Mouse (Mus musculus) liver, embryonic 14.5 days (tissue): ENCODE results near the gene Zfp444. TPM values are rescaled to one million over a fixed set of nuclear protein-coding genes. Genes with fewer than 3 reads are reported as not detected.

ENCODE experiments used
- ATAC-seq: fragments of 200-750 bp; cut with Nextera tagmentation; 2 replicates; pipeline ENCODE4 v1.8.0; 2017; ENCODE audit warnings: moderate number of reproducible peaks, mild to moderate bottlenecking, moderate library complexity; ENCODE audit not compliant: insufficient read depth
- DNase-seq, 3 experiments: peaks; one replicate each; pipeline ENCODE4 v3.0.0-alpha.2; 2012 to 2013; ENCODE audit warnings: low read depth in 3 of 3, low spot score in 3 of 3
- H3K27ac ChIP-seq: fragments of 300-500 bp; sonication (generic); 2 replicates; pipeline ENCODE4 v1.5.1; 2014; ENCODE audit warnings: moderate library complexity, mild to moderate bottlenecking, control low read depth, inconsistent platforms
- H3K27me3 ChIP-seq: fragments of 300-500 bp; sonication (generic); 2 replicates; pipeline ENCODE4 v1.6.1; 2014; ENCODE audit warnings: mild to moderate bottlenecking, low read length, moderate library complexity; ENCODE audit not compliant: control insufficient read depth, insufficient read depth
- H3K36me3 ChIP-seq: fragments of 300-500 bp; sonication (generic); replicated peaks from 2 replicates; pipeline ENCODE4 v1.6.1; 2014; ENCODE audit warnings: low read depth; ENCODE audit not compliant: control insufficient read depth, insufficient read depth
- H3K4me1 ChIP-seq, 2 experiments: fragments of 200-500 bp in 1 of 2; fragments of 300-500 bp in 1 of 2; sonication (generic) in 1 of 2; replicated peaks; 2 replicates each; pipeline ENCODE4 v1.6.1; 2012 to 2014; ENCODE audit warnings: antibody characterized with exemption in 1 of 2, inconsistent platforms in 1 of 2, low read length in 1 of 2; ENCODE audit not compliant: control insufficient read depth in 2 of 2, insufficient read depth in 2 of 2
- H3K4me2 ChIP-seq: fragments of 300-500 bp; sonication (generic); 2 replicates; pipeline ENCODE4 v1.6.1; 2014; ENCODE audit warnings: low read depth, mild to moderate bottlenecking, control low read depth, moderate library complexity
- H3K4me3 ChIP-seq, 2 experiments: fragments of 200-500 bp in 1 of 2; fragments of 300-500 bp in 1 of 2; sonication (generic) in 1 of 2; 2 replicates each; pipeline ENCODE4 v1.5.1; 2012 to 2014; ENCODE audit warnings: low read depth in 2 of 2, low read length in 2 of 2, mild to moderate bottlenecking in 2 of 2, control low read depth in 1 of 2, inconsistent platforms in 1 of 2, moderate library complexity in 1 of 2; ENCODE audit not compliant: insufficient read depth in 1 of 2
- H3K9ac ChIP-seq: fragments of 300-500 bp; sonication (generic); replicated peaks from 2 replicates; pipeline ENCODE4 v1.6.1; 2014; ENCODE audit warnings: mild to moderate bottlenecking, control low read depth, moderate library complexity
- H3K9me3 ChIP-seq: fragments of 300-500 bp; sonication (generic); 2 replicates; pipeline ENCODE4 v1.6.1; 2016; ENCODE audit warnings: low read length, mixed read lengths; ENCODE audit not compliant: control insufficient read depth
- CTCF ChIP-seq: IDR thresholded peaks from 2 replicates; pipeline ENCODE4 v1.5.1; 2016; ENCODE audit warnings: antibody characterized with exemption, low read depth, control low read depth
- EP300 ChIP-seq: IDR thresholded peaks from 2 replicates; pipeline ENCODE4 v1.6.1; 2016; ENCODE audit warnings: antibody characterized with exemption, low read depth
- WGBS: fragments of 180-500 bp; shearing (Covaris S2); extraction: QIAGEN DNeasy Blood & Tissue Kit; methylation state at CpG from one replicate; pipeline ENCODE4 v1.1.7; 2014; ENCODE audit not compliant: insufficient replicate concordance; 5-methylcytosine and 5-hydroxymethylcytosine counted together
- polyA plus RNA-seq, 2 experiments: library from polyadenylated mRNA; depleted of rRNA in 1 of 2; stranded (reverse) in 1 of 2; unstranded in 1 of 2; fragments of >200 nt; fragmentation: Nextera tagmentation in 1 of 2; extraction: Ambion mirVana in 1 of 2; gene quantifications; 2 replicates each; pipeline versions ENCODE4 v1.2.1 to v1.2.3; 2012 to 2014

Gene Zfp444
- polyA plus RNA-seq, 2 experiments = 10.1 to 15.0 TPM

DNA sequence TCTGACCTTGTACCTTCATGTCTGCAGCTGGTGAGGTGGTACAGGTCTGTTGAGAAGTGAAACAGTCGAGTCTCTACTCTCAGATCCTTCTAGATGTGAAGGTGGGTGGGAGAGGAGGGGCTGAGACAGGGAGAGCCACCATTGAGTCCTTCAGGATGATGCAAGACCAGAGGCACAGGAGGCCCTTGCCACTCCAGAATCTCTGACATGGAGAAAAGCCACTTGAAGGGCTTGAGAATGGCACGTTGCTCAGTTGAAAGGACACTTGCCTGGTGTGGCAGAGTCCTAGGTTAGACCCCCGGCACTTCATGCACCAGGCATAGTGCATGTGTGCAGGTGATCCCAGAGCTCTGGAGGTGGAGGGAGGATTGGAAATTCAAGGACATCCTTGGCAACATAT lies 10.5 kb upstream of the Zfp444 start:
- H3K9ac ChIP-seq = no peak overlapping the region
- no peaks in the 10 kb centered on the region for H3K36me3 ChIP-seq
- no peaks in the 10 kb centered on the region for H3K27me3 ChIP-seq
- TF ChIP-seq CTCF (no peak), EP300 (no peak)
- H3K27ac ChIP-seq = no peak overlapping the region
- peaks cover 11 to 13% of the 10 kb centered on the region in 2 experiments for H3K4me1 ChIP-seq
- no peak for ATAC-seq
- no peak for DNase-seq
- WGBS = 50% methylated on average over 3 of the region's 3 CpGs
- no peak overlapping the region for H3K4me2 ChIP-seq
- H3K4me3 ChIP-seq = no peak overlapping the region
- no peaks in the 10 kb centered on the region for H3K9me3 ChIP-seq

DNA sequence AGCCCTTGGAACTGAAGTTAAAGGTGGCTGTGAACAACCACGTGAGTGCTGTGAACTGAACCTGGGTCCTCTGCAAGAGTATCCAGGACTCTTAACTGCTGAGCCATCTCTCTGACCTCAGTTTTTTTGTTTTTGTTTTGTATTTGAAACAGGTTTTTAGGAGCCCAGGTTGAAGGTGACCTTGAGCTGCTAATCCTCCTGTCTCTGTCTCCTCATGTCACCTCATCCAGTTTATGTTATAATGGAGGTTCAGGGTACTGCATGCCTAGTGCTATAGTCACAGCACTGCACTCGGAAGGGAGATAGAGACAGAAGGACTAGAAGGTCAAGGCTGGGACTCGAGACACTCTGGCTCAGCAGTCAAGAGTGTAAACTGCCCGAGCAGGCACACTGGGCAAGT lies 9.9 kb upstream of the Zfp444 start:
- Histone ChIP-seq H3K4me3 (no peak overlapping the region), H3K4me1 (peaks cover 5 to 6% of the 10 kb centered on the region in 2 experiments), H3K9me3 (no peaks in the 10 kb centered on the region), H3K4me2 (no peak overlapping the region), H3K27me3 (no peaks in the 10 kb centered on the region), H3K9ac (no peak overlapping the region), H3K36me3 (no peaks in the 10 kb centered on the region), H3K27ac (no peak overlapping the region)
- 55% methylated on average over 4 of the region's 4 CpGs for WGBS
- DNase-seq (no peak), ATAC-seq (no peak)
- no peak for TF ChIP-seq CTCF
- no peak for TF ChIP-seq EP300

DNA sequence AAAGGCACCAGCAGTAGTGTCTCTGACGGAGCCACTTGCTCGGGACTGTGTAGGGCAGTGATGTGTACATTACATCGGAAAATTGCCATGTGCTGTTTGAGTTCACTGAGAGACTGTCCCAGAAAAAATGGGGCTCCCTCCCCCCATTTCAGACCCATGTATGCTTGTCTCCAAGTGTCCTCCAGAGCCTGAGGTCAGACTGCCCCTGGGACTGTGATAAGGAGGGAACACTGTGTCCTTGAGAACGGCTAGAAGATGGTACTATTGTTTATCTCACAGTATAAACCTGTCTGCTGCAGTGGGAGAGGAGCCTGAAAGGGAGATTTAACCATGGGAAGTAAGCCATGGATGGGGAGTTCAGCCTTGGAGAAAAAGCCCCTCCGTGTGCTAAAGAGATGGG lies 7.4 kb upstream of the Zfp444 start:
- 45% methylated on average over 5 of the region's 5 CpGs for WGBS
- no peaks in the 10 kb centered on the region for H3K27me3 ChIP-seq
- no peak for DNase-seq

DNA sequence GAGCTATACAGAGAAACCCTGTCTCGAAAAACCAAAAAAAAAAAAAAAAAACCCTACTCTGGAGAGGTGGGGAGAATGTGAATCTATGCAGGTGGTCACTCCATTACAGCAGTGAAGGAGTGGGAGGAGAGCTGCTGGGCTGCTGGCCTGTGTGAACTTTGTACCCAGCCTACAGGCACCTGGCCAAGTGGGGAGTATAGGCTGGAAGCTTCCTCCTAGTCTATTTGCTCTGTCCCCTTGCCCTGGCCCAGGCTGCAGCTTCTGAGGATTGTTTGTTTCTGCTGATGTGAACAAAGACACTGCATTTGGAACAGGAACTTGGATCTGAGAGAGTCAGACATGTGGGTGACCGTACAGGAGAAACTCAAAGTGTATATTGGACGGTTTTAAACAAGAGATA lies 2.6 kb upstream of the Zfp444 start:
- Histone ChIP-seq H3K27me3 (no peaks in the 10 kb centered on the region), H3K4me2 (no peak overlapping the region), H3K9me3 (no peaks in the 10 kb centered on the region), H3K9ac (no peak overlapping the region), H3K27ac (no peak overlapping the region), H3K4me3 (no peak overlapping the region), H3K4me1 (peaks cover 4 to 14% of the 10 kb centered on the region in 2 experiments), H3K36me3 (no peaks in the 10 kb centered on the region)
- TF ChIP-seq CTCF (no peak), EP300 (no peak)
- DNase-seq (no peak), ATAC-seq (no peak)
- WGBS = 46% methylated on average over 3 of the region's 3 CpGs

More for the DNA sequence above, 7.4 kb upstream of the Zfp444 start:
- ATAC-seq = no peak
- H3K9me3 ChIP-seq = no peaks in the 10 kb centered on the region
- no peaks in the 10 kb centered on the region for H3K4me1 ChIP-seq
- no peaks in the 10 kb centered on the region for H3K36me3 ChIP-seq
- H3K4me2 ChIP-seq = no peak overlapping the region
- no peak overlapping the region for H3K4me3 ChIP-seq
- no peak for TF ChIP-seq EP300
- TF ChIP-seq CTCF = no peak
- no peak overlapping the region for H3K27ac ChIP-seq
- H3K9ac ChIP-seq = no peak overlapping the region

DNA sequence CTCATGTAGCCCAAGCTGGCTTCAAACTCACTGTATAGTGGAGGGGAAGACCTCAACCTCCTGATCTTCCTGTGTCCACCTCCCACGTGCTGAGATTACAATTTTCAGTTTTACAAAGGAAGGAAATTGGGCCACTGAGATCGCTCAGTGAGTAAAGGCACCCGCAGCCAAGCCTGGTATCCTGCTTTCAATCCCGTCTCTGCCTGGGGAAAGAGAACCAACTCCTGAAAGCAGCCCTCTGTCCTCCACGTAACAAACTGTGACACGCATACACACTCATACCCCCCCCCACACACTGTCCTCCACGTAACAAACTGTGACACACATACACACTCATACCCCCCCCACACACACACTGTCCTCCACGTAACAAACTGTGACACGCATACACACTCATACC lies 1.6 kb upstream of the Zfp444 start:
- H3K27me3 ChIP-seq = no peaks in the 10 kb centered on the region
- TF ChIP-seq CTCF (no peak), EP300 (no peak)
- ATAC-seq (no peak), DNase-seq (no peak)
- no peak overlapping the region for H3K9ac ChIP-seq
- H3K4me3 ChIP-seq = no peak overlapping the region
- 60% methylated on average over 9 of the region's 9 CpGs for WGBS
- peaks cover 4 to 24% of the 10 kb centered on the region in 2 experiments for H3K4me1 ChIP-seq
- no peak overlapping the region for H3K4me2 ChIP-seq
- H3K27ac ChIP-seq = no peak overlapping the region
- no peaks in the 10 kb centered on the region for H3K36me3 ChIP-seq
- no peaks in the 10 kb centered on the region for H3K9me3 ChIP-seq
